Mouse (Mus musculus): ENCODE measurements around the gene Prss27.

GRCm38 (mm10) chr17:24004071-24004665 lies 33.8 kb upstream of the Prss27 start:
- no peak for TF ChIP-seq POLR2A (IDR thresholded peaks at IDR 0.05; ENCODE audit: borderline replicate concordance, insufficient read depth, low read length)
- no peak for TF ChIP-seq CTCF (IDR thresholded peaks at IDR 0.05; ENCODE audit: borderline replicate concordance, insufficient read depth, low read depth, low read length)

All from cerebellum, adult 2 months (tissue).